Mouse (Mus musculus): Measurements from ENCODE around the gene Traf3.

DNA sequence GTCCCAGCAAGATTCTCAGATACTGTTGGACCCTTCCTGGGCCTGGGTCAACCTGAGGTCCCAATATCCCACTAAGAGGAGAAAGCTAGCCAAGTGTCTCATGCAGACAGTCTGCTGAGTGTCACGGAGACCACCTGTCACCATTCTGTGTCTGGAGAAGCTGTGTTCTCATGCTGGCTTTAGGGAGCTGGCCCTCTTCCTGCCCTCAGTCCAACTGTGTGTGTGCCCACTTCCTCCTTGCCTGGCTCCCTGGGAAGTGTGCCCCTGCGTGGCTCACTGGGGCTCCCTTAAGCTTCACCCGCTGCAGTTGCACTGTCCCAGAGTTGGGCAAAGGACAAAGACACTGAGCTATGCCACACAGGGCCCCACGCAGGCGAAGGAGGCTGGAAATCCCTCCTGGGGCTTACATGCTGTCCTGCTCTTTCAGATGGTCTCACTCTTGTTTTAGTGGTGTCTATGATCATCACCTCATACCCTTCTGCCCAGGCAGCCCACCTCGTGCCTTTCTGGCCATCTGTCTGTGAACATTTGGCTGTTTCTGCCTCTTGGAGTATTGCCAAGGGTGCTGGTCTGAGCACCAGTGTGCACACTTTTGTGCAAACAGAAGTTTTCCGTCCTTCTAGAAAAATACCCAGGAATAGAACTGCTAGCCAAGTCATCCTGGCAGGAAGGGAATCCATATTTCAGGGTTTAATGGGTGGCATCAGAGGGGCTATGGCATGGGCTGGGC is 13.0 kb upstream of the Traf3 start:
- TF ChIP-seq CTCF (IDR thresholded peaks at IDR 0.05; ENCODE audit: low read depth) (no peak), EP300 (optimal IDR thresholded peaks at IDR 0.05) (no peak)

Measured in stomach, postnatal 0 days (tissue).